Mouse (Mus musculus): Measurements from ENCODE around the gene Rapgef3. TPM values are rescaled to one million over a fixed set of nuclear protein-coding genes. Genes with fewer than 3 reads are reported as not detected.

The Rapgef3 gene
- total and polyA plus RNA-seq, 2 experiments from 2014 or later = 17.6 to 57.8 TPM

DNA sequence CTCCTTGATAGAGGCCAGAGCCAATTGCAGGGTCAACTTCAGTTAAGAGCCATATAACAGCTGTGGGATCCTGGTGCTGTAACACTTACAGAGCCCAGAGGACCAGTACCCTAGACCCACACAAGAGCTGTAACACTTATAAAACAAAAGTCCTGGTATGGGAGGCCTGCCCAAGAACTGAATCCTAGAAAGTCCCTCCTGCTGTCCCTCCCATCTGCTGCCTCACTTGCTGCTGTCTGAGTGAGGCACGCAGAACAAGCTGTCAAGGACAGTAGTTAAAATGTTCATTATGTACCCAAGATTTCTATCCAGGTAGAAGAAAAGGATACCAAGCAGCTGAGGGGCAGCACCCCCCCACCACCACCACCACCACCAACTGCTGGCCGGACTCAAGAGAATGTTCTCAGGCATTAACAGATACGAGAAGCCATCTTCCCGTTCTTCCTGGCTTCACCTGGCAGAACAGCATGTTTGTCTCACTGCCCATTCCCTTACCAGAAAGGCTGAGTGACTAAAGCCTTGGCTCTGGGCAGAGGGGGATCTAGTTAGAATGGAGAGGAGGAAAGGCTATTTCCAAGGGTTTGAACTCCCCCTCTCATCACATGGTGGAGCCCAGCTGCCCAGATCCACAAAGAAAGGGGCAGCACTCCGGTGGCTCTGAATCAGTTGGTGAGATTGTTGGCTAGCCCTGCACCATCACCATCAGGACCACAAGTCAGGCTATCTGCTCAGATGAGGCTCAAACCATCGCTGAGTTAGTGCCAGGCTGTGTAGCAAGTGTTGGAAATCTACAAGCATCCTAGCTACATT is 44.0 kb downstream of the Rapgef3 start:
- WGBS = 81% methylated on average over 6 of the region's 6 CpGs

DNA sequence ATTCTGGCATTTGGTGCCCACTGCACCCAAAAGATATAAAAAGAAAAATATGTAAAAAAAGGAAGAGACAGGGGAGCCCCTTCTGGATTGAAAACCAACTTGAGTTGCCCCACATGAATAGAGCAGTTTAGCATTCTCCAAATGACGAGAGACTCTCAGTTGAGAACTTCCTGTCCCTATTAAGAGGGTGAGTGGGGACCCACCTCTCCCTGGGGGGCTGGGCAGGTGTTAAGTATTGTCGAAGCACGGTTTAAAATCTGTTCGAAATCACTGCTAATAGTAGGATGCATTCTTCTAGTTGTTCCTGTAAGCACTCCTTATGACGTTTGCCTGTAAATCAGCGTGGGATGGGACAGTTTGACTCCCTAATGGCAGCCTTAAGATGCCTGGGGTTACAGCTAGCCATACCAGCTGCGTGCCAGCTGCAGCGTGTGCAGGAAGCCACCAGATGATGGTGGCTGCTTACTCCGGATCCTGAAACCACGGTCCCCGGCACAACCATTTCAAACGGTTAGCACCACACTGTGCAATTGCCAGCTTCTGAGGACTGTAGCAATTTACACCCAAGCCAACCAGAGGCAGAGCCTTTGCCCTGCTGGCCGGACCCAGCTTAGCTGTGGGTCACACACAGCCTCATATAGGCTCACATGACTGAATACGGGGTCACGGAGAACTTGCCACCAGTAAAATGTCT is 46.6 kb downstream of the Rapgef3 start:
- H3K27me3 ChIP-seq (ENCODE audit: control insufficient read depth, insufficient read depth, low read length) = no peaks in the 10 kb centered on the region
- WGBS = 77% methylated on average over 15 of the region's 15 CpGs
- no peak for TF ChIP-seq CTCF (IDR thresholded peaks at IDR 0.05; ENCODE audit: low read depth)
- no peak for TF ChIP-seq EP300 (IDR thresholded peaks at IDR 0.05; ENCODE audit: low read depth)
- ATAC-seq (ENCODE audit: insufficient read depth, low read depth) (no peak), DNase-seq (ENCODE audit: low spot score) (no peak)
- H3K4me2 ChIP-seq (ENCODE audit: low read depth, low read length) = no peak overlapping the region; the same call in 1 of the 2 replicates
- H3K9ac ChIP-seq (replicated peaks; ENCODE audit: low read depth, low read length) = no peak overlapping the region
- peak overlapping the region; percentile 85 for H3K27ac ChIP-seq (ENCODE audit: low read depth)
- H3K9me3 ChIP-seq (replicated peaks; ENCODE audit: control insufficient read depth, low read length) = no peaks in the 10 kb centered on the region
- H3K36me3 ChIP-seq (replicated peaks; ENCODE audit: control insufficient read depth, insufficient read depth, low read length) = no peaks in the 10 kb centered on the region
- H3K4me1 ChIP-seq (ENCODE audit: control insufficient read depth, insufficient read depth) = peaks cover 11% of the 10 kb centered on the region; the same call in 1 of the 2 replicates
- no peak overlapping the region for H3K4me3 ChIP-seq (ENCODE audit: low read depth, low read length)

More for the DNA sequence above, 44.0 kb downstream of the Rapgef3 start:
- H3K36me3 ChIP-seq (replicated peaks; ENCODE audit: control insufficient read depth, insufficient read depth, low read length) = no peaks in the 10 kb centered on the region
- peaks cover 11% of the 10 kb centered on the region; the same call in 1 of the 2 replicates for H3K4me1 ChIP-seq (ENCODE audit: control insufficient read depth, insufficient read depth)
- H3K4me3 ChIP-seq (ENCODE audit: low read depth, low read length) = no peak overlapping the region
- H3K27me3 ChIP-seq (ENCODE audit: control insufficient read depth, insufficient read depth, low read length) = no peaks in the 10 kb centered on the region
- no peak for TF ChIP-seq CTCF (IDR thresholded peaks at IDR 0.05; ENCODE audit: low read depth)
- TF ChIP-seq EP300 (IDR thresholded peaks at IDR 0.05; ENCODE audit: low read depth) = no peak
- no peaks in the 10 kb centered on the region for H3K9me3 ChIP-seq (replicated peaks; ENCODE audit: control insufficient read depth, low read length)
- H3K9ac ChIP-seq (replicated peaks; ENCODE audit: low read depth, low read length) = no peak overlapping the region
- no peak overlapping the region for H3K4me2 ChIP-seq (ENCODE audit: low read depth, low read length)
- no peak overlapping the region for H3K27ac ChIP-seq (ENCODE audit: low read depth)
- ATAC-seq (ENCODE audit: insufficient read depth, low read depth) = no peak
- no peak for DNase-seq (ENCODE audit: low spot score)

DNA sequence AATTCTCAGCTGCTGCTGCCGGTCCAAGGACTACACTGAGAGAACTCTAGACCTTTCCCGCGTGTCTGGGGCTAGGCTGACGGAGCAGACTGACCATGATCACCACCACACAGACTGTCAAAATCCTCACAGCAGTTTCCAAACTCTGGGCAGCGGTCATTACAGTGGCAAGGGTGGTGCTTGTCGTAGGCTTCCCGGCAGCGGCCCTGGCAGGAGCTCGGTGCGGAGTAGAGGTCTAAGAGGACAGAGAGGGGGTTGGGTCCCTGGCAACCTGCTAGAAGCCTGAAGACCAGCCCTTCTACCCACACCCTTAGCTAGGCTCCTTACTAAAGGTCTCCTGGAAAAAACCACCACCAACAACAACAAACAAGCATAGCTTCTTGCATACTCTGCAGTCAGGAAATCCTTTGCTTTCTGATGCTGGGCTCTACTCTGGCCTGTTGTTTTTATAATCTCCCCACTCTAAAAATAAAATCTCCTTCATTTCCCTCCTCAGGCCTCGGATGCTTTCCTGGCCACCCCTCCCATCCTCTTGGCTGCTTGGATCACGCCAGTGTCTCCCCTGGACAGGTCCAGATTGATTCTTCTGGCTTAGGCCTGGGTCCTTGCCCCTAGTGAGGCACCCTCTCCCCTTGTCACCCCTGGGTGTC is 47.6 kb downstream of the Rapgef3 start:
- Histone ChIP-seq H3K4me3 (ENCODE audit: low read depth, low read length) (peak overlapping the region; percentile 10; the same call in 1 of the 2 replicates), H3K27me3 (ENCODE audit: control insufficient read depth, insufficient read depth, low read length) (no peaks in the 10 kb centered on the region), H3K4me1 (ENCODE audit: control insufficient read depth, insufficient read depth) (peaks cover 11% of the 10 kb centered on the region; the same call in 1 of the 2 replicates), H3K9ac (replicated peaks; ENCODE audit: low read depth, low read length) (0 out of 2 replicates have a peak overlapping the region, but pooled peaks have one; percentile 21), H3K4me2 (ENCODE audit: low read depth, low read length) (peak overlapping the region; percentile 46), H3K9me3 (replicated peaks; ENCODE audit: control insufficient read depth, low read length) (no peaks in the 10 kb centered on the region), H3K27ac (ENCODE audit: low read depth) (peak overlapping the region; percentile 85), H3K36me3 (replicated peaks; ENCODE audit: control insufficient read depth, insufficient read depth, low read length) (no peaks in the 10 kb centered on the region)
- DNase-seq (ENCODE audit: low spot score) (peak; percentile 62), ATAC-seq (ENCODE audit: insufficient read depth, low read depth) (peak; percentile 47)
- no peak for TF ChIP-seq EP300 (IDR thresholded peaks at IDR 0.05; ENCODE audit: low read depth)
- no peak for TF ChIP-seq CTCF (IDR thresholded peaks at IDR 0.05; ENCODE audit: low read depth)
- 38% methylated on average over 12 of the region's 12 CpGs for WGBS

DNA sequence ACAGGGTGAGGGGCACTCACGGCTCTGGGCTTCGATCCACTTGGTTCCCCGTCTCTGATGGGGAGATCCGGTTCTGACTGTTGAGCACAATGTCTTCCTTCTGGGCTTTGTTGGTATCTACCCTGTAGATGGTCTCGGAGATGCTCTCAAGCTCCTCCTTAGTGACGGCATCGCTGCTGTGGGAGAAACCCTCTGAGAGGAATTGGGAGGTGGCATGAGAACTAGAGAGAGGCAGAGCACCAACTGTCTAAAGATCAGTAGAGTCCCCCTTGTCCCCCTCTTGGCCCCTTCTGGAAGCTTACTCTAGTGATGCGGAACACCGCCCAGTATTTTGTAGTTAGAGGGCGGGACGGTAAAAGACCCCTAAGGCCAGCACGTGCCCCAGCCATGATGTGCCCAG is 48.3 kb downstream of the Rapgef3 start:
- Histone ChIP-seq H3K9me3 (replicated peaks; ENCODE audit: control insufficient read depth, low read length) (no peaks in the 10 kb centered on the region), H3K9ac (replicated peaks; ENCODE audit: low read depth, low read length) (0 out of 2 replicates have a peak overlapping the region, but pooled peaks have one; percentile 21), H3K4me3 (ENCODE audit: low read depth, low read length) (peak overlapping the region; percentile 10; the same call in 1 of the 2 replicates), H3K4me1 (ENCODE audit: control insufficient read depth, insufficient read depth) (peaks cover 11% of the 10 kb centered on the region; the same call in 1 of the 2 replicates), H3K4me2 (ENCODE audit: low read depth, low read length) (peak overlapping the region; percentile 46; the same call in 1 of the 2 replicates), H3K27me3 (ENCODE audit: control insufficient read depth, insufficient read depth, low read length) (no peaks in the 10 kb centered on the region), H3K36me3 (replicated peaks; ENCODE audit: control insufficient read depth, insufficient read depth, low read length) (no peaks in the 10 kb centered on the region), H3K27ac (ENCODE audit: low read depth) (peak overlapping the region; percentile 85)
- 94% methylated on average over 12 of the region's 12 CpGs for WGBS
- no peak for DNase-seq (ENCODE audit: low spot score)
- TF ChIP-seq CTCF (IDR thresholded peaks at IDR 0.05; ENCODE audit: low read depth) = no peak
- no peak for TF ChIP-seq EP300 (IDR thresholded peaks at IDR 0.05; ENCODE audit: low read depth)
- no peak for ATAC-seq (ENCODE audit: insufficient read depth, low read depth)

DNA sequence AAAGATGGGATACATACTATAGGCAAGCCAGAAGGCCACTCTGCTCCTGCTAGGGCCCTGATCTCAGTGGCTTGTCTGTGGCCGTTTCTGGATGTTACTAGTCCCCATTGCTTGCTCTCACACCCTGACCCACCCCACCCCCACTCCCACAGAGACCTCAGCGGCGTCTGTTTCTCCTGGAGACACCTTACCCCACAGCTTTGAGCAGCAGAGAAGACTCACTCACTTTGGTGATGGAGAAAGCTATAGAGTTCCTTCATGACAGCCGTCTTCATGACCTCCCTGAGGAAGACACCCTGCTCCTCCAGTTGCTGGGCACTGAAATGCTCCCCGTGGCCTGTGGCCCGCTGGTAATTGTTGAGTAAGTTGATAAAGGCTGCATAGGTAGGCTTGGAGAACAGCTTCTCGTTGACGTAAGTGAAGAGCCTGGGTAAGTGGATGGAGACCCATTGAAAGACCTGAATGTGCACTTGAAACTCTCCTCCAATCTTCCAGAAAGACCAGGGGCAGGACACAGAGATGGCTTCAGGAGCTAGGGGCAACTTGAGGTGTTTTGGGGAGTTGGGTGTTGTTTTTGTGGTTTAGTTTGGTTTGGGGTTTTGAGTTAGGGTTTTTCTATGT is 49.1 kb downstream of the Rapgef3 start:
- ATAC-seq (ENCODE audit: insufficient read depth, low read depth) (no peak), DNase-seq (ENCODE audit: low spot score) (no peak)
- Histone ChIP-seq H3K9ac (replicated peaks; ENCODE audit: low read depth, low read length) (peak overlapping the region; percentile 5; the same call in 1 of the 2 replicates), H3K9me3 (replicated peaks; ENCODE audit: control insufficient read depth, low read length) (no peaks in the 10 kb centered on the region), H3K36me3 (replicated peaks; ENCODE audit: control insufficient read depth, insufficient read depth, low read length) (no peaks in the 10 kb centered on the region), H3K4me3 (ENCODE audit: low read depth, low read length) (no peak overlapping the region; the same call in 1 of the 2 replicates), H3K4me2 (ENCODE audit: low read depth, low read length) (no peak overlapping the region; the same call in 1 of the 2 replicates), H3K4me1 (ENCODE audit: control insufficient read depth, insufficient read depth) (peaks cover 11% of the 10 kb centered on the region; the same call in 1 of the 2 replicates), H3K27me3 (ENCODE audit: control insufficient read depth, insufficient read depth, low read length) (no peaks in the 10 kb centered on the region), H3K27ac (ENCODE audit: low read depth) (no peak overlapping the region)
- WGBS = 74% methylated on average over 8 of the region's 8 CpGs
- TF ChIP-seq EP300 (IDR thresholded peaks at IDR 0.05; ENCODE audit: low read depth) (no peak), CTCF (IDR thresholded peaks at IDR 0.05; ENCODE audit: low read depth) (no peak)

Data from heart, postnatal 0 days (tissue).